Mouse (Mus musculus) intestine, embryonic 15.5 days (tissue): ENCODE results near the gene Myo5a. TPM values are rescaled to one million over a fixed set of nuclear protein-coding genes. Genes with fewer than 3 reads are reported as not detected.

Source experiments
- ATAC-seq: fragments of 200-750 bp; cut with Nextera tagmentation; 2 replicates; pipeline ENCODE4 v1.8.0; 2017; ENCODE audit warnings: moderate TSS enrichment, moderate library complexity
- H3K27ac ChIP-seq: fragments of 300-500 bp; sonication (generic); 2 replicates; pipeline ENCODE4 v1.5.1; 2015; ENCODE audit warnings: mild to moderate bottlenecking, inconsistent platforms
- H3K27me3 ChIP-seq: fragments of 300-500 bp; sonication (generic); replicated peaks from 2 replicates; pipeline ENCODE4 v1.6.1; 2015; ENCODE audit warnings: inconsistent platforms
- H3K36me3 ChIP-seq: fragments of 300-500 bp; sonication (generic); 2 replicates; pipeline ENCODE4 v1.6.1; 2015; ENCODE audit warnings: inconsistent platforms
- H3K4me1 ChIP-seq: fragments of 300-500 bp; sonication (generic); replicated peaks from 2 replicates; pipeline ENCODE4 v1.6.1; 2015; ENCODE audit warnings: inconsistent platforms
- H3K4me2 ChIP-seq: fragments of 300-500 bp; sonication (generic); replicated peaks from 2 replicates; pipeline ENCODE4 v1.6.1; 2015; ENCODE audit warnings: mild to moderate bottlenecking, inconsistent platforms
- H3K4me3 ChIP-seq: fragments of 300-500 bp; sonication (generic); replicated peaks from 2 replicates; pipeline ENCODE4 v1.5.1; 2015; ENCODE audit warnings: inconsistent platforms
- H3K9ac ChIP-seq: fragments of 300-500 bp; sonication (generic); 2 replicates; pipeline ENCODE4 v1.6.1; 2015; ENCODE audit warnings: inconsistent platforms
- H3K9me3 ChIP-seq: fragments of 300-500 bp; sonication (generic); 2 replicates; pipeline ENCODE4 v1.6.1; 2016; ENCODE audit warnings: inconsistent platforms
- WGBS: fragments of 180-500 bp; shearing (Covaris S2); methylation state at CpG from one replicate; pipeline ENCODE4 v1.1.7; 2015; 5-methylcytosine and 5-hydroxymethylcytosine counted together
- polyA plus RNA-seq: library from polyadenylated mRNA; unstranded; fragments of >200 nt; fragmentation: Nextera tagmentation; extraction: Ambion mirVana; gene quantifications from 2 replicates; pipeline ENCODE4 v1.2.1, GENCODE M21; 2015

Gene Myo5a
- polyA plus RNA-seq, 1 experiment from 2014 or later: 7.6 TPM

DNA sequence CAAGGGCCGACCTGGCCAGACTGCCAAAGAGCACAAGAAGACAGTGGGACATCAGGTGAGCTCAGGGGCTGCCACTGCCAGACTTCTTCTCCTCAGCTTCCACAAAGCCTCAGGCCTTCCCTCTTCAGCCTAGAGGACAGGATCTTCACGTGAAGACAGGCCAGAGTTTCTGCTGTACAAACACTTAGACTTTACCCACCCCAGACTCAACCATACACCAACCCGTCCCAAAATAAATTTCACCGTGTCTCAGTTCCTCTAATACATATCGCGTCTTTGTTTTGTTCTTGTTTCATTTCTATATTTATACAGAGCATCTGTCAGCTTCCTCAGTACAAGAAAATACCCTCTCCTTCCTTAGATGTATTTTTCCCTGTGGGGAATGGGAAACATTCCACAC lies 89.7 kb downstream of the Myo5a start:
- 78% methylated on average over 6 of the region's 6 CpGs for WGBS
- H3K4me1 ChIP-seq: no peaks in the 10 kb centered on the region

DNA sequence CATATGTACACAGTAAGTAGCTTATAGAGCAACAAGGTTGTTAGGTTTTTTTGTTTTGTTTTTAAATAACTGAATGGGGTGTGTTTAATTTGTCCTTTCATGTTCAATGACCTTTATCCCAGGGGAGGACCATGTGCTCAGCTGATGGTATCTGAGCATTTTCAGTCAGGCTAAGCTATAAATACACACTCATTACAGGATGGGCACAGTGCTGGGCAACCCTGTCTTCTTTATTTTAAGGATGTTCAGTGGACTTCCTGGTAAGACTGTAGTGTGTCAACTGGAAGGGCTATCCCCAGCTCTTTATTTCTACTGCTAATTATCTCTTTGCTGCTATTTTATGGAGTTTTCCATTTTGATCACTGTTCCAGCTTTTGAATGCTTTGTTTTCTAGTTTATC lies 92.8 kb downstream of the Myo5a start:
- H3K9me3 ChIP-seq: no peaks in the 10 kb centered on the region
- H3K4me1 ChIP-seq: no peaks in the 10 kb centered on the region
- H3K9ac ChIP-seq: no peak overlapping the region
- no peak overlapping the region for H3K27ac ChIP-seq
- no peak for ATAC-seq
- H3K36me3 ChIP-seq: no peaks in the 10 kb centered on the region
- H3K27me3 ChIP-seq: no peaks in the 10 kb centered on the region
- no peak overlapping the region for H3K4me2 ChIP-seq
- H3K4me3 ChIP-seq: no peak overlapping the region

More for the DNA sequence above, 89.7 kb downstream of the Myo5a start:
- H3K27me3 ChIP-seq: no peaks in the 10 kb centered on the region
- no peak overlapping the region for H3K4me3 ChIP-seq
- no peaks in the 10 kb centered on the region for H3K9me3 ChIP-seq
- no peak overlapping the region for H3K4me2 ChIP-seq
- no peak overlapping the region for H3K27ac ChIP-seq
- no peaks in the 10 kb centered on the region for H3K36me3 ChIP-seq
- no peak overlapping the region for H3K9ac ChIP-seq
- no peak for ATAC-seq

DNA sequence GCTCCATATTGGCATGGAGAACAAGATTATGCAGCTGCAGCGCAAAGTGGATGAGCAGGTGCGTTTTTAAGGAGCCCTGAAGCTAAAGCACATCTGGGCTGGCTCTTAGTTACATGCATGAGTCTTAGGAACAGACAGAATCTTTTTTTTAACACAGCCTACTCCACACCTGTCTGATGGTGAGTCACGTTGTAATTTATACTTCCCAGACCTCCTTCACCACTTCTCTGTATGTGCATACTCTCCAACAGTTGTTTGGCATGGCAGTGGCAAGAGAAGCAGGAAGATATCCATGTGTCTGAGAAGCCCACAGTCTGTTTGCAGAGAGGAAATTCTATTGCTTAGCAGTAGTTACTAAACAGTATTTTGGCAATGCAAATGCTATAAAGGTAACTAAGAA lies 100.9 kb downstream of the Myo5a start:
- H3K9me3 ChIP-seq: no peaks in the 10 kb centered on the region
- no peaks in the 10 kb centered on the region for H3K4me1 ChIP-seq
- no peak for ATAC-seq
- H3K27me3 ChIP-seq: no peaks in the 10 kb centered on the region
- no peak overlapping the region for H3K4me2 ChIP-seq
- H3K9ac ChIP-seq: no peak overlapping the region
- H3K27ac ChIP-seq: no peak overlapping the region
- WGBS: 91% methylated on average over 3 of the region's 3 CpGs
- 0 out of 2 replicates have a peak, but pooled peaks cover 4% of the 10 kb centered on the region for H3K36me3 ChIP-seq
- no peak overlapping the region for H3K4me3 ChIP-seq

DNA sequence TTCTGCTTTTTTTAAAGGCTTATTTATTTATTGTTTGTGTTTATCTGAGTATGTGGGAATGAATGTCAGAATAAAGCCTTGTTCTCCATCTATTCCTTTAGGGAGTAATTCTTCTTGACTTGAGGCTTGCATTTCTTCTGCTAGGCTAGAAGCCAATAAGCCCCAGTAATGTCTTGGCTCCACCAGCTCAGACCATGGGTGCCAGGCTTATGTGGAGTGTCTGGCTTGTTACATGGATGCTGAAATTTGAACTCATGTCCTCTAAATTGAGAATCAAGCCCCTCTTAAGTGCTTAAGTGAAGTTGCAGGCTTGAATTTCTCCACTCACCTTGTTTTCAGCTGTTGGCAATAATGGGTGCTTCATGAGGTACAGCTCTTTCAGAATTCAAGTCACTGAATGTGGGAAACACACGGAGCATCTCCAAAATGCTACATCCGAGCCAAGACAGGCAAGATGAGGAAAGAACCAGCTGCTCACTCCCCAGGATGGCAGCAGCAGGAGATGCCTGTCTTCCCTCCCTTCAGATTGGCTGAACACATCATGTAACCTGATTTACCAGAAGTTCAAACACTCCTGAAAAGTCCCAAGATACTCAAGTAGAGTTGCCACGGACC lies 116.9 kb downstream of the Myo5a start:
- no peaks in the 10 kb centered on the region for H3K27me3 ChIP-seq
- no peaks in the 10 kb centered on the region for H3K9me3 ChIP-seq
- H3K36me3 ChIP-seq: no peaks in the 10 kb centered on the region
- no peak overlapping the region for H3K9ac ChIP-seq
- 72% methylated on average over 3 of the region's 3 CpGs for WGBS
- H3K4me2 ChIP-seq: no peak overlapping the region
- ATAC-seq: no peak
- H3K27ac ChIP-seq: no peak overlapping the region
- no peaks in the 10 kb centered on the region for H3K4me1 ChIP-seq
- no peak overlapping the region for H3K4me3 ChIP-seq

- ATAC-seq: no peak
- Histone ChIP-seq H3K4me2 (no peak overlapping the region), H3K9me3 (no peaks in the 10 kb centered on the region), H3K4me3 (no peak overlapping the region), H3K36me3 (peaks cover 4% of the 10 kb centered on the region; the same call in 1 of the 2 replicates), H3K4me1 (no peaks in the 10 kb centered on the region), H3K27ac (no peak overlapping the region), H3K9ac (no peak overlapping the region), H3K27me3 (no peaks in the 10 kb centered on the region)
- 65% methylated on average over 4 of the region's 4 CpGs for WGBS
These were observed 123.0 kb downstream of the Myo5a start for GRCm38 (mm10) chr9:75193858-75194257.

DNA sequence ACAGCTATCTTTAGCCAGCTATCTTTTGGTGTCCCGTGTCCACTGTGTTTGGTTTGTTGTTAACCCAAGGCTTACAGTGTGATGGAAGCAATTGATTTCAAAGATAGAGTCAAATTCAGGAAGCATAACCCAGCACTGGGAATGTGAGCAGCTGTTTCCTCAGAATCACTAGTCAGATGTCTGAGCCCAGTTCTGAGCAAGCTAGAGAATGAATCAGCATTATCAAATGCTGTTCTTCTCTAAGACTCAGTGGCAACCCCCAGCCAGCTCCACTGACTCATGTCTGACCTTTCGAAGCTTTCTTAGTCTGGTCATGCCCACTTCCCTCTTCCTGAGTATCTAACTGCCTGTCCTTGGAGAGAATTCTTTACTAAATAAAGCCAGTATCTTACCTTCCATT lies 125.5 kb downstream of the Myo5a start:
- ATAC-seq: no peak
- WGBS: 53% methylated on average over 2 of the region's 2 CpGs

GRCm38 (mm10) chr9:75197297-75197696 lies 126.5 kb downstream of the Myo5a start:
- Histone ChIP-seq H3K9me3 (no peaks in the 10 kb centered on the region), H3K4me1 (no peaks in the 10 kb centered on the region), H3K36me3 (peaks cover 4% of the 10 kb centered on the region; the same call in 1 of the 2 replicates), H3K9ac (no peak overlapping the region), H3K4me2 (no peak overlapping the region), H3K27ac (no peak overlapping the region), H3K4me3 (no peak overlapping the region), H3K27me3 (no peaks in the 10 kb centered on the region)
- WGBS: 68% methylated on average over 6 of the region's 6 CpGs
- no peak for ATAC-seq

More for the DNA sequence above, 125.5 kb downstream of the Myo5a start:
- no peak overlapping the region for H3K27ac ChIP-seq
- H3K4me2 ChIP-seq: no peak overlapping the region
- H3K4me1 ChIP-seq: no peaks in the 10 kb centered on the region
- no peaks in the 10 kb centered on the region for H3K27me3 ChIP-seq
- H3K9me3 ChIP-seq: no peaks in the 10 kb centered on the region
- peaks cover 4% of the 10 kb centered on the region; the same call in 1 of the 2 replicates for H3K36me3 ChIP-seq
- no peak overlapping the region for H3K4me3 ChIP-seq
- no peak overlapping the region for H3K9ac ChIP-seq

DNA sequence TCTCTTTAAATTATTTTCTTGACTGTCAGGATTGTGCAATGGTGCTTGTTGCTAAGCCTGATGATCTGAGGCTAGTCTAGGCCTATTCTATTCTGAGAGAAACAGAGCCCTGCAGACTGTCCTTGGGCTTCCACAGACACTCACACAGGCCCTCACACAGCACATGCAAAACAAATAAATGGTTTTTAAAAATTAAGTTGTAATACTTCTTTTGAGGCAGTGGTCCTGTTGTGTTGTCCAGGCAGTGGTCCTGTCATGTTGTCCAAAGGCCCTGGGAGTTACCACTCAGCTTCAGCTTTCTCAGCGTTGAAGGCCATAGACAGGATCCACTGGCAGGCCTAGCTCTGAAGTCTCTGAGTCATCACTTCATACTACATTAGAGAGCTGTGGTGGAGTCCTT lies 130.7 kb downstream of the Myo5a start:
- Histone ChIP-seq H3K9me3 (no peaks in the 10 kb centered on the region), H3K4me3 (no peak overlapping the region), H3K27ac (no peak overlapping the region), H3K9ac (no peak overlapping the region), H3K4me2 (no peak overlapping the region), H3K4me1 (no peaks in the 10 kb centered on the region), H3K36me3 (peaks cover 4% of the 10 kb centered on the region; the same call in 1 of the 2 replicates), H3K27me3 (no peaks in the 10 kb centered on the region)
- WGBS: 90% methylated on average over 1 of the region's 1 CpGs
- no peak for ATAC-seq

DNA sequence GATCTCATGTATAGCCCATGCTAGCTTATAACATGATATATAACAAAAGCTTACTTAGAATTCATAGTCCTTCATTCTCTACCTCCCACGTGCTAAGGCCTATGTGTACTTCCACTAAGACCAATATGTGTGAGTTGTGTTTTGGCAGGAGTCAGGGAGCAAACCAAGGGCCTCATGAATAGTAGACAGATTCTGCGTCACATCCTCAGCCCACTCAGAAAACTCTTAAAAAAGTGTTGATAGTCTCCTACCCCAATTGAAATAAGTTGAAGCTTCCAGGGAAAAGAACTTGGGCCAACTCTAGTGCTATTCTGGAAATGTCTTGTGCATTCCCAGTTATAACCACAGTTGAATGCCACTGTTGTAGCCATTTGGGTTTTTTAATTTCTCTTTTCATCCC lies 131.2 kb downstream of the Myo5a start:
- Histone ChIP-seq H3K36me3 (peaks cover 4% of the 10 kb centered on the region; the same call in 1 of the 2 replicates), H3K4me1 (no peaks in the 10 kb centered on the region), H3K27me3 (no peaks in the 10 kb centered on the region), H3K9me3 (no peaks in the 10 kb centered on the region), H3K27ac (no peak overlapping the region), H3K9ac (no peak overlapping the region), H3K4me2 (no peak overlapping the region), H3K4me3 (no peak overlapping the region)
- no peak for ATAC-seq
- WGBS: 90% methylated on average over 2 of the region's 2 CpGs

- no peak for ATAC-seq
- peaks cover 4% of the 10 kb centered on the region; the same call in 1 of the 2 replicates for H3K36me3 ChIP-seq
- H3K4me3 ChIP-seq: no peak overlapping the region
- H3K9ac ChIP-seq: no peak overlapping the region
- 84% methylated on average over 1 of the region's 1 CpGs for WGBS
- no peak overlapping the region for H3K4me2 ChIP-seq
- no peaks in the 10 kb centered on the region for H3K4me1 ChIP-seq
- no peaks in the 10 kb centered on the region for H3K27me3 ChIP-seq
- no peaks in the 10 kb centered on the region for H3K9me3 ChIP-seq
- H3K27ac ChIP-seq: no peak overlapping the region
These were observed 138.4 kb downstream of the Myo5a start for GRCm38 (mm10) chr9:75209246-75209645.

GRCm38 (mm10) chr9:75210269-75210668 lies 139.5 kb downstream of the Myo5a start:
- Histone ChIP-seq H3K4me1 (no peaks in the 10 kb centered on the region), H3K9me3 (no peaks in the 10 kb centered on the region), H3K4me3 (no peak overlapping the region), H3K27me3 (no peaks in the 10 kb centered on the region), H3K36me3 (peaks cover 4% of the 10 kb centered on the region; the same call in 1 of the 2 replicates), H3K4me2 (no peak overlapping the region), H3K9ac (no peak overlapping the region), H3K27ac (no peak overlapping the region)
- 77% methylated on average over 2 of the region's 2 CpGs for WGBS
- ATAC-seq: no peak

DNA sequence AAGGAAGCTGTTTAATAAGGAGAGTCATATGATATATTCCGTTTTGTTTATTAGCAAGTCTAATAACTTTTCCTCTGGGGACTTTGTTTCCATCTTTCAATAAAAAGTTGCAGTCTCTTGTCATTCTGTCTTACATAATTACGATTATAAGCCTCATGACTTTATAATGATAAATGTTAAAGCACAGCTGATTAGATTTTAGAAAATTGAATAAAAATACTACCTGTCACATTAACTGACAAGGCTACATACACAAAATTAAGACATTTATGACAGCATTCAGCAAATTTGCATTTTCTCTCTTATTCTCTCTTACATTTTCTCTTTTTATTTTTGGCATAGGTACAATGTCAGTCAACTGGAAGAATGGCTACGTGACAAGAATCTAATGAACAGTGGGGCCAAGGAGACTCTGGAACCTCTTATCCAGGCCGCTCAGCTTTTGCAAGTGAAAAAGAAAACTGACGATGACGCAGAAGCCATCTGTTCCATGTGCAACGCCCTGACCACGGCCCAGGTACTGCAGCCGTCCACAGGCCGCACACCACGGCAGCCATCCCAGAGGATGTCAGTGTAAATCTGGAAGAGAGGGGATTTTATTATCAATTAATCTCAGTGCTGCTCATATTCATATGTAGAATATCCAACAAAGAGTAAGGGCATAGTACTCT lies 144.1 kb downstream of the Myo5a start:
- Histone ChIP-seq H3K27ac (no peak overlapping the region), H3K4me3 (no peak overlapping the region), H3K36me3 (peaks cover 4% of the 10 kb centered on the region; the same call in 1 of the 2 replicates), H3K9me3 (no peaks in the 10 kb centered on the region), H3K27me3 (no peaks in the 10 kb centered on the region), H3K4me1 (no peaks in the 10 kb centered on the region), H3K9ac (no peak overlapping the region), H3K4me2 (no peak overlapping the region)
- no peak for ATAC-seq
- 92% methylated on average over 11 of the region's 11 CpGs for WGBS

DNA sequence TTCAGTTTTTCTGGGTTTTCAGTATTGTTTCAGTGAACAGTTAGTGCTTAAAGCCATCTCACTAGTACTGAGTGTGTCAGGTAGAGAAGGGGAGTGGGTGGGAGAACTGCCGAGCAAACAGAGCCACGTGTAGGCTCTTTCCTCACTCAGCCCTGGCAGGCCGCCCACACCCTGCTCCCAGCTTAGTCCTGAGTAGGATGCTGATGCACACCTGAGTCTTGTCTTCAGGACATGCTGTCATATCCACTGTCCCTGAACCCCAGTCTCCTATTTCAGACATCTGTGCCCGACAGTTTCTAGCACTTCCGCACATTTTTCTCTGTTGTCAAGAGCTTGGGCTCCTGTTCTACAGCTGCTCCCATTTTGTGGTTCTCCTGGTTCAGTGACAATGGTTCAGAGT lies 149.1 kb downstream of the Myo5a start:
- Histone ChIP-seq H3K4me2 (no peak overlapping the region), H3K27ac (no peak overlapping the region), H3K36me3 (no peaks in the 10 kb centered on the region), H3K4me3 (no peak overlapping the region), H3K9ac (no peak overlapping the region), H3K27me3 (no peaks in the 10 kb centered on the region), H3K4me1 (no peaks in the 10 kb centered on the region), H3K9me3 (no peaks in the 10 kb centered on the region)
- 72% methylated on average over 5 of the region's 5 CpGs for WGBS
- ATAC-seq: no peak
